Mouse (Mus musculus) limb, embryonic 15.5 days (tissue): Measurements from ENCODE around the gene Fut2. TPM values are rescaled to one million over a fixed set of nuclear protein-coding genes. Genes with fewer than 3 reads are reported as not detected.

Source experiments
- ATAC-seq: fragments of 200-750 bp; cut with Nextera tagmentation; 2 replicates; pipeline ENCODE4 v1.8.0; 2017; ENCODE audit warnings: low read depth, moderate TSS enrichment; ENCODE audit not compliant: insufficient number of reproducible peaks, low FRiP score, low TSS enrichment
- H3K27ac ChIP-seq: fragments of 300-500 bp; sonication (generic); 2 replicates; pipeline ENCODE4 v1.5.1; 2015; ENCODE audit warnings: moderate library complexity, mild to moderate bottlenecking, inconsistent platforms
- H3K27me3 ChIP-seq: fragments of 300-500 bp; sonication (generic); 2 replicates; pipeline ENCODE4 v1.6.1; 2015; ENCODE audit warnings: inconsistent platforms
- H3K36me3 ChIP-seq: fragments of 300-500 bp; sonication (generic); 2 replicates; pipeline ENCODE4 v1.6.1; 2015; ENCODE audit warnings: inconsistent platforms
- H3K4me1 ChIP-seq: fragments of 300-500 bp; sonication (generic); 2 replicates; pipeline ENCODE4 v1.6.1; 2015; ENCODE audit warnings: inconsistent platforms
- H3K4me2 ChIP-seq: fragments of 300-500 bp; sonication (generic); 2 replicates; pipeline ENCODE4 v1.6.1; 2015; ENCODE audit warnings: mild to moderate bottlenecking, inconsistent platforms
- H3K4me3 ChIP-seq: fragments of 300-500 bp; sonication (generic); 2 replicates; pipeline ENCODE4 v1.5.1; 2015; ENCODE audit warnings: mild to moderate bottlenecking, inconsistent platforms
- H3K9ac ChIP-seq: fragments of 300-500 bp; sonication (generic); 2 replicates; pipeline ENCODE4 v1.6.1; 2015; ENCODE audit warnings: inconsistent platforms
- H3K9me3 ChIP-seq: fragments of 300-500 bp; sonication (generic); 2 replicates; pipeline ENCODE4 v1.6.1; 2016; ENCODE audit warnings: inconsistent platforms
- WGBS: fragments of 180-500 bp; shearing (Covaris S2); methylation state at CpG from one replicate; pipeline ENCODE4 v1.1.7; 2015; 5-methylcytosine and 5-hydroxymethylcytosine counted together
- polyA plus RNA-seq: library from polyadenylated mRNA; unstranded; fragments of >200 nt; fragmentation: Nextera tagmentation; extraction: Ambion mirVana; gene quantifications from 2 replicates; pipeline ENCODE4 v1.2.1, GENCODE M21; 2015

Gene Fut2
- polyA plus RNA-seq, 1 experiment from 2014 or later: 8.0 TPM

DNA sequence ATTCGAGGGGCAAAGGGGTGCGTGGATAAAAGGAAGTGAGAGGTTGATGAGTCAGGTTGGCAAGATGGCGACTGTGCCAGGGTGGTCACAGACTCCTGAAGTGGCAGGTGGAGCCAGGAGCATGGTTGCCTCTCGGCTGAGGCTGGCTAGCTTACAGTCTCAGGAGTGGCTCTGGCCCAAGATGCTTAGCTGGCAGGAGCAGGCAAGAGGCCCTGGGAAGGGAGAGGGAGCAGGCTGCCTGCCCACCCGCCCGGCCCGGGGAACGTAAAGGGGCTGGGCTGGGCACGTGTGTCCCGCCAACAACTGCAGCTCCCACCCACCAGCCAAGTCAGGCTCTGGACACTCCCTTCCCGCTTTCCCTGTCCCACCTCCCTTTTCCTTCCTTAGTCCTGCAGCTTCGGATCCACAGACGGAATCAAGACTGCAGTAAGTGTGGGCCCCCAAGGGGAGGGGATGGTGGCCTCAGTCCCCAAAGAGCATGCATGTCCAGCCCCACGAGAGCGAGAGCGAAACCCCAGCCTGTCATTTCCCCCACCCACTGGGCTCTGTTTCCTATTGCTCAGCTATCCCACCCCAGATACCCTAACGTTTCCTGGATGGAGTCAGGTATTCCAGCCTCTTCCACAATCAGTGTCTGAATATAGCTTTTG is 24.7 kb downstream of the Fut2 start:
- H3K9ac ChIP-seq: peak overlapping the region; percentile 26; the same call in 1 of the 2 replicates
- H3K27me3 ChIP-seq: no peaks in the 10 kb centered on the region
- H3K9me3 ChIP-seq: no peaks in the 10 kb centered on the region
- H3K4me1 ChIP-seq: peaks cover 64% of the 10 kb centered on the region
- peak; percentile 47; the same call in 1 of the 2 replicates for ATAC-seq
- H3K4me3 ChIP-seq: peak overlapping the region; percentile 45
- peak overlapping the region; percentile 76 for H3K4me2 ChIP-seq
- H3K27ac ChIP-seq: peak overlapping the region; percentile 91
- H3K36me3 ChIP-seq: peaks cover 11% of the 10 kb centered on the region
- WGBS: 39% methylated on average over 15 of the region's 17 CpGs

DNA sequence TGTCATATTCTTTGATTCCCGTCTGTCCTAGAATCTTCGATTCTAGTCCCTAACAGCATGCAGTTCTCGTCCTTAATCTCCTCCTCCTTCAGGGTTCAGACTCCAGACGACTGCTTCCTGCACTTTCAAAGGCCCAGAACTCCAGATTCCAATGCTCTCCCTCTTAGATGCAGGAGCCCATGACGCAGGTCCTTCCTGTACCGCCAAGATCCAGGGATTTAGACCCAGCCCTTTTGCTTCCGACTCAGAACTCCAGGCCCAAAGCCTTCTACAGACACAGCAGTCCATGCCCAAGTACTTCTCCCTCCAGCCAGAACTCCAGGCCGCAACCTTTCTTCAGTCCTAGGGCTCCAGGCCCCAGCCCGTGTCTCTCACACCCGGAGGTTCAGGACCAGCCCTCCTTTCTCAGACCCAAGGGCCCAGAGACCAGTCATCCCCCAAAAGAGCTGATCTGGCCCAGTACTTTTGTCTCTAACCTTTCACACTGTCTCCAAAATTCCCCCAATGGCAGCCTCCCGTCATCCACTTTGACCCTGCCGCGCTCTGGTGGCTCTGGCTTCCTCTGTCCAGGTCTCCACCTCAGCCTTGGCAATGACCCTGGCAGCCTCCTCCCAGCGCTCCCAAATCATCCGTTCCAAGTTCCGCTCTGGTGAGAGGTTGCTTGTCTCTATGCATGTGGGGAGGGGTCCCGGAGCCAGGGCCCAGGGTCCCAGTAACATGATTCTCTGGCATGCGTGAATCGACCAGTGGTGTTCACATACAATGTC is 25.8 kb downstream of the Fut2 start:
- no peak for ATAC-seq
- H3K27ac ChIP-seq: peak overlapping the region; percentile 91
- 0 out of 2 replicates have a peak overlapping the region, but pooled peaks have one; percentile 7 for H3K9ac ChIP-seq
- no peaks in the 10 kb centered on the region for H3K9me3 ChIP-seq
- H3K4me3 ChIP-seq: peak overlapping the region; percentile 45
- peaks cover 66% of the 10 kb centered on the region for H3K4me1 ChIP-seq
- peaks cover 16% of the 10 kb centered on the region for H3K36me3 ChIP-seq
- no peaks in the 10 kb centered on the region for H3K27me3 ChIP-seq
- 73% methylated on average over 19 of the region's 19 CpGs for WGBS
- H3K4me2 ChIP-seq: 0 out of 2 replicates have a peak overlapping the region, but pooled peaks have one; percentile 76

DNA sequence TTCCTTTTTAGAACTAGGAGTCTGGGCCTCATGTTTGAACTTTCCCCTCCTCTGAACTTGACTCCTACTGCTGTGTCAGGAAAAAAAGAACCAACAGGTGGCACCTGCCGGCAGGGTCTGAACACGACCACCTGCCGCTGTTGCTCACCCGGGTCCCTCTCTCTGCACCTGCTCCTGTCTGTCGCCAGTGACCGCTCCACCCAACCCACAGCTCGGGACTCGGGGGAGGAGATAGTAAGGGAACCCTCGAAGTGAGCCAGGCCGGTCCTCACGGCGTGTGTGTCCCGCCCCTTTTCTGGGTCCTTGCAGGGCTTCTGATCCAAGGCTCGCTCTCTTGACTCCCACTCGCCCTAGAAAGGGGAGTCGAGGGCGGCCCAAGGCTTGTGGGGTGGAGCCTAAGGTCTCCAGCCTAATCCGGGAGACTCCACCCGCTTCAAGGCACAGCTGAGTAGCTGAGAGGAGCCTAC is 26.6 kb downstream of the Fut2 start, which contains the start of gene Mamstr:
Mamstr (plus strand) TSS at position 417 of the 467 bp plus-strand sequence.
- 31% methylated on average over 19 of the region's 19 CpGs for WGBS
- H3K4me1 ChIP-seq: peaks cover 59% of the 10 kb centered on the region
- H3K27me3 ChIP-seq: no peaks in the 10 kb centered on the region
- H3K36me3 ChIP-seq: peaks cover 13% of the 10 kb centered on the region
- peak within 1 kb of the TSS; percentile 91 for H3K27ac ChIP-seq
- H3K9ac ChIP-seq: 0 out of 2 replicates have a peak within 1 kb of the TSS, but pooled peaks have one; percentile 7
- no peak for ATAC-seq
- H3K4me3 ChIP-seq: peak within 1 kb of the TSS; percentile 45
- H3K9me3 ChIP-seq: no peaks in the 10 kb centered on the region
- H3K4me2 ChIP-seq: 0 out of 2 replicates have a peak within 1 kb of the TSS, but pooled peaks have one; percentile 76

DNA sequence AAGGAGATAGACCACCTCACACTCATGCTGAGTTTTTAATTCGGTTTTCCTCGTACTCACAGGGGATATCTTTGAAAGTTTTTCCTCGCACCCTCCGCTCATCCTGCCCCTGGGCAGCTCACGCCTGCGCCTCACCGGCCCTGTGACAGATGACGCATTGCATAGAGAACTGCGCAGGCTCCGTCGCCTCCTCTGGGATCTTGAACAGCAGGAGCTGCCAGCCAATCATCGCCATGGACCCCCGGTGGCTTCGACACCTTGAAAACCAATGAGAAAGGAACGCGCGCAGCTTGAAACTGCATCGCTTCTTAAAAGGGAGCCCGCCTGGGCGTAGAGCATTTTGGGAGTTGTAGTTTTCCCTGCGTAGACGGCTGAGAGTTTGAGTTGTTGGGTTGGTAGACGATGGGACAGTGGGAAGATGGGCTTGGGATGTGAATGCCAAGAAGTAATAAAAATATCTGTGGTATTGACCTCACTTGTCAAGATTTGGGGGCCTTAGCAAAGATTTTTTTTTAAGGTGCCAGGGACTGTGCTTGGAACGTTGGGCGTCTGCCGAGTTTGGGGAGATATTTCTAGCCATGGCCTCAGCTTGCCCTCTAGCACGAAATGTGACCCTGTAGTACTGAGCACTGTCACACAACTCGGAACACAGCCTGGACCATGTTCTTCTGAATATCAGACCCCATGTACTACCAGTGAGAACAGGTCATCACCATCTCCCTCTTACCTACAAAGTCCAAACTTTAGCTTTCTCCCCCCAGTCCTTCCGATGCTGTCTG is 27.4 kb downstream of the Fut2 start:
- WGBS: 21% methylated on average over 29 of the region's 29 CpGs
- Histone ChIP-seq H3K9ac (no peak overlapping the region), H3K27ac (peak overlapping the region; percentile 60), H3K4me3 (peak overlapping the region; percentile 32), H3K36me3 (peaks cover 13% of the 10 kb centered on the region), H3K4me2 (peak overlapping the region; percentile 47), H3K9me3 (no peaks in the 10 kb centered on the region), H3K27me3 (no peaks in the 10 kb centered on the region), H3K4me1 (peaks cover 52% of the 10 kb centered on the region)
- ATAC-seq: peak; percentile 80

DNA sequence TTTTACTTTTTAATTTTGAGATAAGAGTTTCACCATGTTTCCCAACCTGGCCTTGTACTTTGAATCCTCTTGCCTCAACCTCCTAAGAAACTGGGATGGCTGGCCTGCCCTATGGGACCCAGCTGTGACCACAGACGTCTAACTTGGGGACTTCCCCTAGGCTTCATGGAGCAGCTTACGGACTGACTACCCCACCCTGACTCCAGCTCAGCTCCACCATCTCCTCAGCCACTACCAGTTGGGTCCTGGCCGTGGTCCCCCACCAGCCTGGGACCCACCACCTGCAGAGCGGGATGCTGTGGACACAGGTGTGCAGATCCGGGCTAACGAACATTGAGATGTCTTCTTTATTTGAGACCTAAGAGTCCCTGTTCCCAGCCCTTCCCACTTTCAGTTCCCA is 28.5 kb downstream of the Fut2 start:
- peaks cover 13% of the 10 kb centered on the region for H3K36me3 ChIP-seq
- H3K4me2 ChIP-seq: peak overlapping the region; percentile 47
- H3K4me3 ChIP-seq: no peak overlapping the region
- ATAC-seq: no peak
- no peaks in the 10 kb centered on the region for H3K9me3 ChIP-seq
- 0 out of 2 replicates have a peak, but pooled peaks cover 2% of the 10 kb centered on the region for H3K27me3 ChIP-seq
- H3K4me1 ChIP-seq: peaks cover 44% of the 10 kb centered on the region
- no peak overlapping the region for H3K27ac ChIP-seq
- 96% methylated on average over 6 of the region's 6 CpGs for WGBS
- no peak overlapping the region for H3K9ac ChIP-seq

DNA sequence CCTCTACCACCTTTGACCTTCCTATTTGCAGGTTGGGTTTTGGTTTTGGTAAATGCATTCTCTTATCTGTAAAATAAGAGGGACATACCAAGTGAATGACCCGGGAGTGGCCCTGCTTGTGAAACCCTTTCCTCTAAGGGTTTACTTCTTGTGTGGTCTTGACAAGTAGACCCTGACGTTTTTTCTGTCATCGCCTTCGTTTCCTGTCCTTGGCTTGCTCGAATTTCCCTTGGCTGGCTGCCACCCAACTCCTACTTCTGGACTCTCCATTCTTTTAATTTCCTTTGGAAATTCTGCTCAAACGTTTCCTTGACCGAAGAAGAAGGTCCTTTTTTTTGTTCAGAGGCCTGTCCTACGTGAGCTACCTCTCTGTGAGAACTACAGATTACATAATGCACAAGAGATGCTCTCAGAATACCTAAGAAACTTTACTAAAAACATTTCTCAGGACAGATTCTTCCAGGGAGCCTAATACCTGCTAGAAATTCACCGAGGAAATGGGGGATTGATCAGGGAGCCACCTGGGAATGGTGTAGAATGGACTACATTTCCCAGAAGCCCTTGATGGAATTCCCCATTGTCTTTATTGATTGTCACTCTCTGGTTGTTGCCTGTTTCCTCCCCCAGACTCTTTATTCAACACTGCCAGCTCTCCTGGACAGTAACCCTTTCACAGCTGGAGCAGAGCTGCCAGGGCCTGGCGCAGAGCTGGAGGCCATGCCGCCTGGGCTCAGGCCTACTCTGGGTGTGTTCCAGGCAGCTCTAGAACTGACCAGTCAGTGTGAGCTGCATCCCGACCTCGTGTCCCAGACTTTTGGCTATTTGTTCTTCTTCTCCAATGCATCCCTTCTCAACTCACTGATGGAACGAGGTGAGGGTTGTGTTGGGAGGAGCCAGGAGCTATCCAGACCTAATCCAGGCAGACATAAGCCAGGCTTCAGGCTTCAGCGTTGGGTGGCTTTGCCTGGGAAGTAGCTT is 30.2 kb downstream of the Fut2 start:
- H3K9me3 ChIP-seq: no peaks in the 10 kb centered on the region
- 0 out of 2 replicates have a peak overlapping the region, but pooled peaks have one; percentile 22 for H3K27ac ChIP-seq
- 0 out of 2 replicates have a peak, but pooled peaks cover 2% of the 10 kb centered on the region for H3K27me3 ChIP-seq
- WGBS: 74% methylated on average over 15 of the region's 15 CpGs
- H3K4me2 ChIP-seq: no peak overlapping the region
- H3K4me3 ChIP-seq: no peak overlapping the region
- no peak overlapping the region for H3K9ac ChIP-seq
- ATAC-seq: no peak
- H3K4me1 ChIP-seq: peaks cover 34% of the 10 kb centered on the region
- peaks cover 13% of the 10 kb centered on the region for H3K36me3 ChIP-seq

DNA sequence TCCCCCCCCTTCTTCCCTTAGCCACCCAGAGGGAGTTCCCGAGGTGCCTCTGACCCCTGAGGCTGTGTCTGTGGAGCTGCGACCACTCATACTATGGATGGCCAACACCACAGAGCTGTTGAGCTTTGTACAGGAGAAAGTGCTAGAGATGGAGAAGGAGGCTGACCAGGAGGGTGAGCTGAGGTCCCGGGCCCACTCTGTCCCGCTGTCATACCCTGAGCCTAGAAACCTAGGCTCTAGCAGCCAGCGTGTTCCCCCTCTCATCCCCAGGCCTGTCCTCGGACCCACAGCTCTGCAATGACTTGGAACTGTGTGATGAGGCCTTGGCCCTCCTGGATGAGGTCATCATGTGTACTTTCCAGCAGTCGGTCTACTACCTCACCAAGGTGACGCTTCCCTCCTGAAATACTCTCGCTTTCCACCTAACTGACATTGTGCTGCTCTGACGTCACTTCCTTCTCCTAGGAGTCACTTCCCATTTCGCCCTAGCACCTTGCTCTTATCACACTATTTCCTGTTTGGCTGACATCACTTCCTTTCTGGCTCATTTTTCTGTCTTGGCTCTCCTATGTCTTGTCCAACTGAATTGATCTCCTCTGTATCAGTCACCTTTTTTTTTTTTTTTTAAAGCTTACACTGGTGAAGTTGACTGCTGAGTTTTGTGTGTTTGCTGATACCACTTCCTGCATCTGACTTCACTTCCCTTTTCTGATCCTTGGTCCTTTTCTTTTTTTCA is 31.1 kb downstream of the Fut2 start:
- H3K9me3 ChIP-seq: no peaks in the 10 kb centered on the region
- no peak overlapping the region for H3K4me2 ChIP-seq
- H3K27me3 ChIP-seq: peaks cover 2% of the 10 kb centered on the region; the same call in 1 of the 2 replicates
- H3K36me3 ChIP-seq: peaks cover 13% of the 10 kb centered on the region
- H3K4me3 ChIP-seq: no peak overlapping the region
- H3K27ac ChIP-seq: 0 out of 2 replicates have a peak overlapping the region, but pooled peaks have one; percentile 33
- peaks cover 29% of the 10 kb centered on the region for H3K4me1 ChIP-seq
- 86% methylated on average over 11 of the region's 11 CpGs for WGBS
- no peak for ATAC-seq
- H3K9ac ChIP-seq: no peak overlapping the region

DNA sequence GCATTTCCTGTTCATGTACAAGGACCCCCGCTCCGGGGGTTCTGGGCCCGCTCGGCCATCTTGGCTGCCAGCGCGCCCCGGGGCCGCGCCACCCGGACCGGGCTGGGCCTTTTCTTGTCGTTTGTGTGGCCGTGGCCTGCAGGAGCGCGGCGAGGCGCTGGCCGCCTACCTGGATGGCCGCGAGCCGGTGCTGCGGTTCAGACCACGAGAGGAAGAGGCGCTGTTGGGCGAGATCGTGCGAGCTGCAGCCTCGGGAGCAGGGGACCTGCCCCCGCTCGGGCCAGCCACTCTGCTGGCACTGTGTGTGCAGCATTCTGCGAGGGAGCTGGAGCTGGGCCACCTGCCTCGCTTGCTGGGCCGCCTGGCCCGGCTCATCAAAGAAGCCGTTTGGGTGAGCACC is 33.7 kb downstream of the Fut2 start:
- H3K4me2 ChIP-seq: peak overlapping the region; percentile 46
- no peaks in the 10 kb centered on the region for H3K9me3 ChIP-seq
- H3K4me3 ChIP-seq: peak overlapping the region; percentile 27
- H3K36me3 ChIP-seq: peaks cover 13% of the 10 kb centered on the region
- 18% methylated on average over 35 of the region's 35 CpGs for WGBS
- H3K9ac ChIP-seq: 0 out of 2 replicates have a peak overlapping the region, but pooled peaks have one; percentile 28
- peaks cover 6% of the 10 kb centered on the region; the same call in 1 of the 2 replicates for H3K27me3 ChIP-seq
- H3K27ac ChIP-seq: 0 out of 2 replicates have a peak overlapping the region, but pooled peaks have one; percentile 27
- peaks cover 28% of the 10 kb centered on the region for H3K4me1 ChIP-seq
- no peak for ATAC-seq

DNA sequence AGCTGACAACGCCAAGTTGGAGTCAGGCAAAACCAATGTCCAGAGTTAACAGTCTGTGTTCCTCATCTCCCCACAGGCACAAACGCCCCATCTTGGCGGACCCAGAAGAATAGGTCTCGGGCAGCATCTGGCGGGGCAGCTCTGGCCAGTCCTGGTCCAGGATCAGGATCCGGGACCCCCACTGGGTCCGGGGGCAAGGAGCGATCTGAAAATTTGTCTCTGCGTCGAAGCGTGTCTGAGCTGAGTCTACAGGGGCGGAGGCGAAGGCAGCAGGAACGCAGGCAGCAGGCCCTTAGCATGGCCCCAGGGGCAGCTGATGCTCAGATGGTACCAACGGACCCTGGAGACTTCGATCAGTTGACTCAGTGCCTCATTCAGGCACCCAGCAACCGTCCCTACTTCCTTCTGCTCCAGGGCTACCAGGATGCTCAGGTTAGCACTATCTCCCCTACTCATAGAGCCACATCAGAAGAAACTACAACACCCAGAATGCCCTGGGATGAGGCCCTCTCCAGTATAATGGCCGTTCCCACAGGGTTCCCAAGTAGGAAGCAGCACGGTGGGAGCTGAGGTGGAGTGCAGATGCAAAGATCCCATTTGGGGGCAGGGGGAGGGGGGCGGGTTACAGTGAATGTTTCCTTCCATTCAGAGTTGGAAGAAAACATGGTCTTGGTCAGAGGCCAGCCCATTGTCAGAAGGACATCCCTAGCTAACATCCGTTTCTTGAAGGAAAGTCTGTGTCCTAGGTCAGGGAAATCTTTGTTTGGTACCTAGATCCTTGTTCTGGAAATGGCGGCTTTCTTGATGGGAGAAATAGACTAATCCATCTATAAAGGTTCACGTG is 35.9 kb downstream of the Fut2 start:
- no peak overlapping the region for H3K4me2 ChIP-seq
- no peak overlapping the region for H3K4me3 ChIP-seq
- no peak overlapping the region for H3K27ac ChIP-seq
- peaks cover 6% of the 10 kb centered on the region; the same call in 1 of the 2 replicates for H3K27me3 ChIP-seq
- 69% methylated on average over 23 of the region's 23 CpGs for WGBS
- H3K4me1 ChIP-seq: peaks cover 27% of the 10 kb centered on the region
- H3K9me3 ChIP-seq: no peaks in the 10 kb centered on the region
- ATAC-seq: no peak
- H3K36me3 ChIP-seq: no peaks in the 10 kb centered on the region
- no peak overlapping the region for H3K9ac ChIP-seq
